9 mouse cellular contexts compared by ENCODE assay signal in genomic region chr1:79759436-79759972, GRCm38 (mm10). TPM values are rescaled to one million over a fixed set of nuclear protein-coding genes. Genes with fewer than 3 reads are reported as not detected.
DNase-seq lines count a peak whose midpoint lies in the region; ATAC-seq lines count a peak whose summit lies in the region.
"Had no signal": no experiment of that assay in that cellular context is flagged by ENCODE, and none has a peak within 500 bp of the region (broad histone marks: within the 10 kb centered on the region; RNA-seq: fewer than 3 reads in every experiment).

No protein-coding gene starts in this region.

- DNase-seq in limb, embryonic 10.5 days (ENCODE audit: low spot score): no peak
- no peak for DNase-seq in right cerebral cortex, postnatal 14 days
- DNase-seq in spleen, postnatal 14 days (ENCODE audit: low spot score in 2 of 2): no peak
- DNase-seq: cerebellum, adult 18-20 months; kidney, adult 9 months had no signal

- WGBS in limb, embryonic 12.5 days: 74% methylated on average over 5 of the region's 5 CpGs
- WGBS in limb, embryonic 10.5 days: 86% methylated on average over 5 of the region's 5 CpGs
- WGBS in embryonic facial prominence, embryonic 12.5 days: 63% methylated on average over 5 of the region's 5 CpGs
- WGBS in hindbrain, embryonic 15.5 days: 71% methylated on average over 5 of the region's 5 CpGs
- 69% methylated on average over 5 of the region's 5 CpGs for WGBS in neural tube, embryonic 13.5 days

- peaks cover 28% of the 10 kb centered on the region for H3K4me1 ChIP-seq in limb, embryonic 12.5 days (replicated peaks)
- peaks cover 22% of the 10 kb centered on the region for H3K4me1 ChIP-seq in limb, embryonic 10.5 days
- peaks cover 11% of the 10 kb centered on the region; the same call in 1 of the 2 replicates for H3K4me1 ChIP-seq in embryonic facial prominence, embryonic 12.5 days
- peaks cover 37% of the 10 kb centered on the region for H3K4me1 ChIP-seq in hindbrain, embryonic 15.5 days (replicated peaks)
- peaks cover 60% of the 10 kb centered on the region for H3K4me1 ChIP-seq in neural tube, embryonic 13.5 days (replicated peaks)

- ATAC-seq in limb, embryonic 12.5 days (ENCODE audit: insufficient number of reproducible peaks, insufficient read depth, low FRiP score, low TSS enrichment, low read depth): no peak
- ATAC-seq in embryonic facial prominence, embryonic 12.5 days (ENCODE audit: insufficient number of reproducible peaks, insufficient read depth, low FRiP score, low TSS enrichment): no peak
- ATAC-seq in hindbrain, embryonic 15.5 days (ENCODE audit: low FRiP score, low read depth): no peak
- no peak for ATAC-seq in neural tube, embryonic 13.5 days (ENCODE audit: low read depth)

- no peaks in the 10 kb centered on the region for H3K27me3 ChIP-seq in limb, embryonic 12.5 days
- H3K27me3 ChIP-seq in limb, embryonic 10.5 days (ENCODE audit: low read depth, poor library complexity, severe bottlenecking): no peaks in the 10 kb centered on the region
- no peaks in the 10 kb centered on the region for H3K27me3 ChIP-seq in embryonic facial prominence, embryonic 12.5 days
- no peaks in the 10 kb centered on the region for H3K27me3 ChIP-seq in hindbrain, embryonic 15.5 days
- no peaks in the 10 kb centered on the region for H3K27me3 ChIP-seq in neural tube, embryonic 13.5 days

- H3K9ac ChIP-seq in limb, embryonic 12.5 days (replicated peaks): no peak overlapping the region
- no peak overlapping the region for H3K9ac ChIP-seq in embryonic facial prominence, embryonic 12.5 days
- peak overlapping the region; percentile 11; the same call in 1 of the 2 replicates for H3K9ac ChIP-seq in hindbrain, embryonic 15.5 days
- H3K9ac ChIP-seq in neural tube, embryonic 13.5 days: peak overlapping the region; percentile 61

- no peak overlapping the region for H3K27ac ChIP-seq in limb, embryonic 12.5 days
- no peak overlapping the region for H3K27ac ChIP-seq in limb, embryonic 10.5 days
- no peak overlapping the region for H3K27ac ChIP-seq in embryonic facial prominence, embryonic 12.5 days
- no peak overlapping the region for H3K27ac ChIP-seq in hindbrain, embryonic 15.5 days (replicated peaks)
- no peak overlapping the region for H3K27ac ChIP-seq in neural tube, embryonic 13.5 days (replicated peaks)

- H3K4me2 ChIP-seq in limb, embryonic 12.5 days: peak overlapping the region; percentile 20
- 0 out of 2 replicates have a peak overlapping the region, but pooled peaks have one; percentile 11 for H3K4me2 ChIP-seq in embryonic facial prominence, embryonic 12.5 days (replicated peaks)
- peak overlapping the region; percentile 91 for H3K4me2 ChIP-seq in hindbrain, embryonic 15.5 days
- peak overlapping the region; percentile 93 for H3K4me2 ChIP-seq in neural tube, embryonic 13.5 days

- no peaks in the 10 kb centered on the region for H3K9me3 ChIP-seq in limb, embryonic 12.5 days
- no peaks in the 10 kb centered on the region for H3K9me3 ChIP-seq in limb, embryonic 10.5 days (replicated peaks)
- H3K9me3 ChIP-seq in embryonic facial prominence, embryonic 12.5 days: no peaks in the 10 kb centered on the region
- no peaks in the 10 kb centered on the region for H3K9me3 ChIP-seq in hindbrain, embryonic 15.5 days
- no peaks in the 10 kb centered on the region for H3K9me3 ChIP-seq in neural tube, embryonic 13.5 days

- no peak overlapping the region for H3K4me3 ChIP-seq in limb, embryonic 12.5 days (replicated peaks)
- H3K4me3 ChIP-seq in limb, embryonic 10.5 days: no peak overlapping the region
- no peak overlapping the region for H3K4me3 ChIP-seq in embryonic facial prominence, embryonic 12.5 days
- H3K4me3 ChIP-seq in hindbrain, embryonic 15.5 days: peak overlapping the region; percentile 70
- H3K4me3 ChIP-seq in neural tube, embryonic 13.5 days: peak overlapping the region; percentile 87

- no peaks in the 10 kb centered on the region for H3K36me3 ChIP-seq in limb, embryonic 12.5 days
- no peaks in the 10 kb centered on the region for H3K36me3 ChIP-seq in limb, embryonic 10.5 days
- no peaks in the 10 kb centered on the region for H3K36me3 ChIP-seq in embryonic facial prominence, embryonic 12.5 days
- H3K36me3 ChIP-seq in hindbrain, embryonic 15.5 days: no peaks in the 10 kb centered on the region
- H3K36me3 ChIP-seq in neural tube, embryonic 13.5 days: no peaks in the 10 kb centered on the region

RNA-seq across cellular contexts. Expression of gene Mrpl44, which starts 16.3 kb away (rescaled TPM):
- polyA plus RNA-seq in limb, embryonic 12.5 days (2016; fragmentation: Nextera tagmentation; extraction: Ambion mirVana): 43.6 and 46.3 TPM in 2 replicates
- polyA plus RNA-seq in limb, embryonic 10.5 days (2016; fragmentation: Nextera tagmentation; extraction: Ambion mirVana): 57.9 and 64.1 TPM in 2 replicates
- 45.2 and 48.5 TPM in 2 replicates for polyA plus RNA-seq in embryonic facial prominence, embryonic 12.5 days (2016; fragmentation: Nextera tagmentation; extraction: Ambion mirVana)
- 36.3 and 40.9 TPM in 2 replicates for polyA plus RNA-seq in hindbrain, embryonic 15.5 days (2015; fragmentation: Nextera tagmentation; extraction: Ambion mirVana)
- polyA plus RNA-seq in neural tube, embryonic 13.5 days (2015; fragmentation: Nextera tagmentation; extraction: Ambion mirVana): 47.3 and 49.7 TPM in 2 replicates

RNA-seq across cellular contexts. Expression of gene Wdfy1, which starts 16.4 kb away (rescaled TPM):
- polyA plus RNA-seq in limb, embryonic 12.5 days (2016; fragmentation: Nextera tagmentation; extraction: Ambion mirVana): 28.8 and 33.1 TPM in 2 replicates
- polyA plus RNA-seq in limb, embryonic 10.5 days (2016; fragmentation: Nextera tagmentation; extraction: Ambion mirVana): 25.7 and 30.6 TPM in 2 replicates
- polyA plus RNA-seq in embryonic facial prominence, embryonic 12.5 days (2016; fragmentation: Nextera tagmentation; extraction: Ambion mirVana): 44.8 and 45.4 TPM in 2 replicates
- 110 and 115 TPM in 2 replicates for polyA plus RNA-seq in hindbrain, embryonic 15.5 days (2015; fragmentation: Nextera tagmentation; extraction: Ambion mirVana)
- polyA plus RNA-seq in neural tube, embryonic 13.5 days (2015; fragmentation: Nextera tagmentation; extraction: Ambion mirVana): 84.7 and 85.7 TPM in 2 replicates

Comparison
In these comparisons a context has a peak if more than half of its experiments do, and no peak if none do; other contexts are left out.
1. H3K4me2 ChIP-seq: peak in every context shown above with its lines; median percentile 93 in neural tube, embryonic 13.5 days; 91 in hindbrain, embryonic 15.5 days; 20 in limb, embryonic 12.5 days; 11 in embryonic facial prominence, embryonic 12.5 days.
2. H3K4me3 ChIP-seq: peak in hindbrain, embryonic 15.5 days (single experiment) and neural tube, embryonic 13.5 days (single experiment); none in limb, embryonic 12.5 days (single experiment), limb, embryonic 10.5 days (single experiment) and embryonic facial prominence, embryonic 12.5 days (single experiment).
3. H3K9ac ChIP-seq: peak in hindbrain, embryonic 15.5 days (single experiment) and neural tube, embryonic 13.5 days (single experiment); none in limb, embryonic 12.5 days (single experiment) and embryonic facial prominence, embryonic 12.5 days (single experiment).